Mouse (Mus musculus) adrenal gland, postnatal 36 days (tissue): ENCODE measurements around the gene Cacna2d2. TPM values are rescaled to one million over a fixed set of nuclear protein-coding genes. Genes with fewer than 3 reads are reported as not detected.
A peak's percentile ranks its signal among the peaks of the same experiment; 100 is the strongest.

Source experiments
- DNase-seq, 2 experiments: peaks; one replicate each; pipeline ENCODE4 v3.0.0; 2021; ENCODE audit warnings: mixed read lengths in 1 of 2
- total RNA-seq, 2 experiments: library from RNA; stranded (reverse); gene quantifications; 2 replicates each; pipeline ENCODE4 v1.2.3; 2021

Cacna2d2 gene
- total RNA-seq, 2 experiments from 2014 or later: 4.9 to 5.2 TPM

- no peak for DNase-seq
Observed at GRCm38 (mm10) chr9:107502131-107502846, 102.9 kb downstream of the Cacna2d2 start.

GRCm38 (mm10) chr9:107504662-107505537 is 105.5 kb downstream of the Cacna2d2 start:
- DNase-seq: no peak

- no peak for DNase-seq
Observed at GRCm38 (mm10) chr9:107508266-107508665, 108.9 kb downstream of the Cacna2d2 start.

- no peak for DNase-seq
Observed at GRCm38 (mm10) chr9:107510384-107511100, 111.1 kb downstream of the Cacna2d2 start.

GRCm38 (mm10) chr9:107511436-107511835 is 112.0 kb downstream of the Cacna2d2 start:
- no peak for DNase-seq

GRCm38 (mm10) chr9:107512326-107512725 is 112.9 kb downstream of the Cacna2d2 start:
- DNase-seq: no peak

- DNase-seq: peak; percentile 85 to 89
Observed at GRCm38 (mm10) chr9:107514303-107514955, 115.0 kb downstream of the Cacna2d2 start.

GRCm38 (mm10) chr9:107520331-107520730 is 120.9 kb downstream of the Cacna2d2 start:
- DNase-seq: no peak

- DNase-seq: no peak
Observed at GRCm38 (mm10) chr9:107521190-107521589, 121.8 kb downstream of the Cacna2d2 start.

- peak; percentile 54 to 68 for DNase-seq
Observed at GRCm38 (mm10) chr9:107521711-107522399, 122.4 kb downstream of the Cacna2d2 start.

- no peak for DNase-seq
Observed at GRCm38 (mm10) chr9:107522400-107522711, 122.9 kb downstream of the Cacna2d2 start.

- DNase-seq: peak; percentile 81 to 82
Observed at GRCm38 (mm10) chr9:107526198-107527026, 127.0 kb downstream of the Cacna2d2 start.

- DNase-seq: peak; percentile 93
Observed at GRCm38 (mm10) chr9:107533791-107534407, 134.5 kb downstream of the Cacna2d2 start, which contains the start of gene Tmem115. TSS of gene Tmem115 (plus strand) at chr9:107533945.

- DNase-seq: peak in 1 of 2 experiments; percentile 62
Observed at GRCm38 (mm10) chr9:107534408-107535202, 135.2 kb downstream of the Cacna2d2 start.

GRCm38 (mm10) chr9:107538231-107538630 is 138.8 kb downstream of the Cacna2d2 start:
- DNase-seq: no peak

- no peak for DNase-seq
Observed at GRCm38 (mm10) chr9:107538711-107539110, 139.3 kb downstream of the Cacna2d2 start.

GRCm38 (mm10) chr9:107539940-107540339 is 140.5 kb downstream of the Cacna2d2 start:
- no peak for DNase-seq

- no peak for DNase-seq
Observed at GRCm38 (mm10) chr9:107540420-107540819, 141.0 kb downstream of the Cacna2d2 start.

- DNase-seq: no peak
Observed at GRCm38 (mm10) chr9:107541005-107541404, 141.6 kb downstream of the Cacna2d2 start.
